Mouse (Mus musculus): ENCODE measurements around the gene Ube2r2. TPM values are rescaled to one million over a fixed set of nuclear protein-coding genes. Genes with fewer than 3 reads are reported as not detected.

Gene Ube2r2
- total and polyA plus RNA-seq, 2 experiments from 2014 or later: 49.9 to 50.4 TPM

DNA sequence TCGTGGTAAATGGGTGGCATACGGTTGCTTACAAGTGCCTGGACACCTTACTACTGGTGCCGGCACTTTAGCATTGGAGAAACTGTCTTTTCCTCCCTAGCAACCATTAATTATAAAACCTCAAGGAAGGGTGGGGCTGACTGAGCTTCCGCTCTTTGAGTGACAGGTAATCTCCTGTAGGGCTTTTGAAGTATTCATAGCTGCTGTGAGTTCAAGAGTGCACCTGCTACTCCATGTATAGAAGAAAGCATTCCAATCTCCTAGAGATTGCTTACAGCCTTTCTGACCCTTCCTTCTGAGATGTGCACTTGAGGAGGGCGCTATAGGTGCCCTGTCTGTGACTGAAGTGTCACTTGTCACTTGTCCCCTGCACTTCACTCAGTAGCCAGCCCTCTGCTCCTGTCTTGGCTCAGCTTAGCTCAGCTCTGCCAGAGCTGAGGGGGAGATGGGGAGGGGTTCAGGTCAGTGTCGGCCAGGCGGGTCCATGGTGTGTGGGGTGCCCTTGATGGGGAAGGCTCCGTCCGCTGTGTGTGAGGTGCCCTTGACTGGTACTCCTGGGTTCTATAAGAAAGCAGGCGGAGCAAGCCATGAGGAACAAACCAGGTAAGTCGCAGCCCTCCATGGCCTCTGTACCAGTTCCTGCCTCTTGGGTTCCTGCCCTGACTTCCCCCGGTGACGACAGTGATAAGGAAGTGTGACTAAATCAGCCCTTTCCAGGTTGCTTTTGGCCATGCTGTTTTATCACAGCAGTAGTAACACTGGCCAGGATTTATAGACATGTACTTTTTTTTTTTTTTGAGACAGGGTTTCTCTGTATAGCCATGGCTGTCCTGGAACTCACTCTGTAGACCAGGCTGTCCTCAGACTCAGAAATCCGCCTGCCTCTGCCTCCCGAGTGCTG lies 44.5 kb downstream of the Ube2r2 start:
- no peak for TF ChIP-seq CTCF (IDR thresholded peaks at IDR 0.05)
- H3K4me1 ChIP-seq (ENCODE audit: insufficient read depth, low read length): no peaks in the 10 kb centered on the region
- DNase-seq (ENCODE audit: low spot score) (no peak), ATAC-seq (ENCODE audit: low FRiP score) (no peak)
- H3K27ac ChIP-seq (ENCODE audit: low read depth, low read length): no peak overlapping the region
- no peaks in the 10 kb centered on the region for H3K9me3 ChIP-seq (ENCODE audit: low read length)
- peaks cover 8% of the 10 kb centered on the region; the same call in 1 of the 2 replicates for H3K36me3 ChIP-seq (ENCODE audit: insufficient read depth, low read length)
- no peak overlapping the region for H3K9ac ChIP-seq (replicated peaks; ENCODE audit: low read length, poor library complexity, severe bottlenecking)
- 87% methylated on average over 15 of the region's 15 CpGs for WGBS
- no peak overlapping the region for H3K4me2 ChIP-seq (ENCODE audit: low read depth, low read length, poor library complexity, severe bottlenecking)
- H3K27me3 ChIP-seq (ENCODE audit: insufficient read depth, low read length): no peaks in the 10 kb centered on the region
- no peak overlapping the region for H3K4me3 ChIP-seq (ENCODE audit: low read depth, low read length)

DNA sequence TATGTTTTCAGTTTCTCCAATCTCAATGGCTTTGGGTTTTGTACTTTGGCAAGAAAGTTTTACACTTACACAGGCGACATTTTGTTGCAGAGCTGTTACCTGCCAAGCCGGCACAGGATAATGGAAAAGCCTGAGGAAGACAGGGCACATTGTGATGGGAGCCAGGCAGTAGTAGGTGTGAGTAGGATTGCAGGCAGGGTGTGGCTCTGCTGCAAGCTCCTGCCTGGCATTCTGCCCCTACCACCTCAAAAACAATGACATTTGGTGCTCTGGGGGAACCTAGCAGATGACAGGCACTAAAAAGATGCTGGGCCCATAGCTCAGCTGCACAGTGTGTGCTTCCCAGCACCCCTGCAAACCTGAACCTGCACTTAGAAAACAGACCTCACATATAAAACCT lies 54.3 kb downstream of the Ube2r2 start:
- 98% methylated on average over 2 of the region's 2 CpGs for WGBS
- DNase-seq (ENCODE audit: low spot score) (no peak), ATAC-seq (ENCODE audit: low FRiP score) (no peak)
- H3K4me2 ChIP-seq (ENCODE audit: low read depth, low read length, poor library complexity, severe bottlenecking): no peak overlapping the region
- H3K4me1 ChIP-seq (ENCODE audit: insufficient read depth, low read length): no peaks in the 10 kb centered on the region
- H3K27me3 ChIP-seq (ENCODE audit: insufficient read depth, low read length): no peaks in the 10 kb centered on the region
- peaks cover 25% of the 10 kb centered on the region for H3K36me3 ChIP-seq (ENCODE audit: insufficient read depth, low read length)
- H3K4me3 ChIP-seq (ENCODE audit: low read depth, low read length): no peak overlapping the region
- no peaks in the 10 kb centered on the region for H3K9me3 ChIP-seq (ENCODE audit: low read length)
- H3K9ac ChIP-seq (replicated peaks; ENCODE audit: low read length, poor library complexity, severe bottlenecking): no peak overlapping the region
- no peak for TF ChIP-seq CTCF (IDR thresholded peaks at IDR 0.05)
- H3K27ac ChIP-seq (ENCODE audit: low read depth, low read length): no peak overlapping the region

DNA sequence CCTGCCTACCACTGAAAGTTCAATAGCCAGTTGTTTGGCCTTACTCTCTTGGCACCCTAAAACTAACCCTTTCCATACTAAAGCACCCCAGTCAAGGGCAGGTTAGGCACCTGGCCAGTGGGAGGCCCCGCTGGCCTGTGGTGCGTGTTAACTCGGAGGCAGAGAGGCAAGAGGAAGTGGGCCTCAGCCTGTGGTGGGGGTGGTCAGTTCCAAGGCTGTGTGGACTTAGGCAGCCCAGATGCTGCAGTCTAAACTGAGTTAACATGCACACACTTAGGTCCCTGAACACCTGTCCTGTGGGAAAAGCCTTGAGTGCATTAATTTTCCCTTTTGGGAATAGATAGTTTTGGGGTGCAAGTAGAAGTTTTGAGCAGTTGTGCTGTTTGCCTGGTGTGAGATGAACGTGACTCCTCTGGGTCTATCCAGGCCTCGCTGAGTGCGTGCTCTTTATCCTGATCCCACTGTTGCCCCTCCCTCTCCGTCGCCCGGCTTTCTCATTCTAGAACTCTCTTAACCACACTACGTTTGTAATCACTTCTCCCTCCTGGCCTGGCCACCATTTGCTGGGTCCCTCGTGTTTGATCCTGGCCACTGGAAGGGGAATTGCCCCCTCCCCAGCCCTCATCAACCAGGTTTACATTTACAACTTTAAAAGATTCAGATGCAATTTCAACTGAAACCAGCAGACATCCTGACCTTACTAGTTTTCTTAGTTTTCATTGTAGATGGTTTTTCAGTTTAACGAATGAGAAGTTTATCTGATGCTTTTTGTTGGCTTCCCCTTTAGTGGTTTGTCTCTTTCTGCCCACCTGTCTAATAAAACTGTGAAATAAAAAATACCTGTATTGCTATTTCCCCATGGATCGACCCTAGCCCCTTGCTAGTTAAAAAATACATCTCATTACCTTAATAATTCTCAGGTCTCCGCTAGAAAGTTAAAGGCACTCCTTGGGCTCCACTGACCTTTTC lies 57.3 kb downstream of the Ube2r2 start:
- Histone ChIP-seq H3K4me2 (ENCODE audit: low read depth, low read length, poor library complexity, severe bottlenecking) (no peak overlapping the region), H3K4me3 (ENCODE audit: low read depth, low read length) (no peak overlapping the region), H3K27ac (ENCODE audit: low read depth, low read length) (no peak overlapping the region), H3K9me3 (ENCODE audit: low read length) (no peaks in the 10 kb centered on the region), H3K9ac (replicated peaks; ENCODE audit: low read length, poor library complexity, severe bottlenecking) (no peak overlapping the region), H3K27me3 (ENCODE audit: insufficient read depth, low read length) (no peaks in the 10 kb centered on the region), H3K4me1 (ENCODE audit: insufficient read depth, low read length) (no peaks in the 10 kb centered on the region), H3K36me3 (ENCODE audit: insufficient read depth, low read length) (peaks cover 45% of the 10 kb centered on the region)
- WGBS: 79% methylated on average over 14 of the region's 14 CpGs
- DNase-seq (ENCODE audit: low spot score) (no peak), ATAC-seq (ENCODE audit: low FRiP score) (no peak)
- no peak for TF ChIP-seq CTCF (IDR thresholded peaks at IDR 0.05)

- Histone ChIP-seq H3K9ac (replicated peaks; ENCODE audit: low read length, poor library complexity, severe bottlenecking) (no peak overlapping the region), H3K4me1 (ENCODE audit: insufficient read depth, low read length) (no peaks in the 10 kb centered on the region), H3K4me3 (ENCODE audit: low read depth, low read length) (no peak overlapping the region), H3K27me3 (ENCODE audit: insufficient read depth, low read length) (no peaks in the 10 kb centered on the region), H3K36me3 (ENCODE audit: insufficient read depth, low read length) (peaks cover 63% of the 10 kb centered on the region), H3K4me2 (ENCODE audit: low read depth, low read length, poor library complexity, severe bottlenecking) (no peak overlapping the region), H3K27ac (ENCODE audit: low read depth, low read length) (0 out of 2 replicates have a peak overlapping the region, but pooled peaks have one; percentile 38), H3K9me3 (ENCODE audit: low read length) (no peaks in the 10 kb centered on the region)
- 89% methylated on average over 15 of the region's 15 CpGs for WGBS
- DNase-seq (ENCODE audit: low spot score): no peak
- no peak for ATAC-seq (ENCODE audit: low FRiP score)
- TF ChIP-seq CTCF (IDR thresholded peaks at IDR 0.05): no peak
These were observed 59.8 kb downstream of the Ube2r2 start for GRCm38 (mm10) chr4:41195328-41195727.

DNA sequence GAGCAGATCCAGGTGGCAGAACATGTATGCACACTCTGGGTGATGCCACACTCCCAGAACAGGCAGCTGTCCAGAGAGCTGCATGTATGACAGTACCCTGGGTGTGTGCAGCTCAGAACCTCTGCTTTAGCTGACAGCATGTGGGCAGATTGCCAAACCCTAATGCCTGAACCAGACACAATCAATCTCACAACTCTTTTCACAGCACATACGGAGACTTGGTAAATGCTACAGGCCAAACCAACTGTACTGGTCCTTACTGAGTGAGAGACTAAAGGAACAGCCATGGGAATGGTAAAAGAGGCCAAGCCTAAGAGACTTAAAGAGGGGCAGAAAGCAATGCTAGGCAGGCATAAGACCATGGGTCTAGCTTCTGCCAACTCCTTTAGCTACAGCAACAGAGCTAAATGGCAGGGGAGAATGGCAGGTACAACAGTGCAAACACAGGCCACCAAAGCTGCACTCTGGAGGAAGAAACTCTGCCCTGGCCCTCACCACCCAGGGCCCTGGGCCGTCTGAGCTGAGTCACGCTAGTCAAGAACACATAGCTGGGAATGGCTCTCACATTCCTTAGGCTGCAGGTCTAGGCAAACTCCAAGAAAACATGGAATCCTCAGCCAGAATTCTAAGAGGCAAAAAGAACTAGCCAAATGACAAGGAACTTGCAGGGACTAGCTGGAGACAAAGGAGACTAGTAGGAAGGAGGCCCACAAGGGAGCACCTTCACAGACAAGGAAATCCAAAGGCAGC lies 61.5 kb downstream of the Ube2r2 start:
- no peak for TF ChIP-seq CTCF (IDR thresholded peaks at IDR 0.05)
- 64% methylated on average over 3 of the region's 3 CpGs for WGBS

More for the DNA sequence above, 61.5 kb downstream of the Ube2r2 start:
- H3K9me3 ChIP-seq (ENCODE audit: low read length): no peaks in the 10 kb centered on the region
- H3K36me3 ChIP-seq (ENCODE audit: insufficient read depth, low read length): peaks cover 68% of the 10 kb centered on the region
- DNase-seq (ENCODE audit: low spot score) (peak; percentile 23), ATAC-seq (ENCODE audit: low FRiP score) (no peak)
- no peak overlapping the region for H3K9ac ChIP-seq (replicated peaks; ENCODE audit: low read length, poor library complexity, severe bottlenecking)
- no peak overlapping the region for H3K4me2 ChIP-seq (ENCODE audit: low read depth, low read length, poor library complexity, severe bottlenecking)
- no peaks in the 10 kb centered on the region for H3K4me1 ChIP-seq (ENCODE audit: insufficient read depth, low read length)
- H3K27me3 ChIP-seq (ENCODE audit: insufficient read depth, low read length): no peaks in the 10 kb centered on the region
- H3K27ac ChIP-seq (ENCODE audit: low read depth, low read length): no peak overlapping the region
- H3K4me3 ChIP-seq (ENCODE audit: low read depth, low read length): no peak overlapping the region
